Mouse (Mus musculus): ENCODE results near the gene Mtcp1. TPM values are rescaled to one million over a fixed set of nuclear protein-coding genes. Genes with fewer than 3 reads are reported as not detected.

The Mtcp1 gene
- polyA plus RNA-seq, 1 experiment from 2014 or later: 4.9 TPM

DNA sequence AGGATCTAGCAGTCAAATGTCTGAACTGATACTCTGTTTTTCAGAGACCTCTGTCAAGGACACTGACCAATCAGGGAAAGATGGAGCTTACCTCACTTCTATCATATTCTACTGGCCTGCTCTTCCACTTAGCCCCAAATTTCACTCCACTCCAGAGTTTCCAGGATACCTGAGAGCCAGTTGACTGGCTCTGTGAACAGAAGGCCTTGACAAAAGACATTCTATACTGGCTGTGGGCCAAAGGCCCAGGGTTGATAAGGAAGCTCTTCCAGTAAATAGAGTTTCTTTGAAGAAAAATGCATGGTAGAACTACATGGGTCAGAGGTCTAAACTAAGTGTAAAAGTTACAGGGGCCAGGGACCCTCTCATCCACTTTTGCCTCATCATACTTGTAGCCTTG lies 46.2 kb downstream of the Mtcp1 start:
- ATAC-seq (ENCODE audit: low read depth): no peak
- no peak overlapping the region for H3K9ac ChIP-seq
- H3K4me2 ChIP-seq: no peak overlapping the region
- H3K27ac ChIP-seq (replicated peaks): no peak overlapping the region
- H3K4me3 ChIP-seq: no peak overlapping the region
- H3K9me3 ChIP-seq: no peaks in the 10 kb centered on the region
- no peaks in the 10 kb centered on the region for H3K27me3 ChIP-seq
- no peaks in the 10 kb centered on the region for H3K4me1 ChIP-seq (replicated peaks)
- no peaks in the 10 kb centered on the region for H3K36me3 ChIP-seq

Other genes starting within 250 kb of the Mtcp1 start
- 31.1 TPM in 2 replicates for gene Fundc2, start 34.2 kb downstream of the Mtcp1 start, polyA plus RNA-seq (2015; fragmentation: Nextera tagmentation; extraction: Ambion mirVana)
- 1.0 TPM in 2 replicates for gene F8, start 34.0 kb downstream of the Mtcp1 start, polyA plus RNA-seq (2015; fragmentation: Nextera tagmentation; extraction: Ambion mirVana)
- 21.7 and 25.1 TPM in 2 replicates for gene Cmc4, start within 50 bp of the Mtcp1 start, polyA plus RNA-seq (2015; fragmentation: Nextera tagmentation; extraction: Ambion mirVana)
- gene Brcc3, start within 50 bp of the Mtcp1 start, polyA plus RNA-seq (2015; fragmentation: Nextera tagmentation; extraction: Ambion mirVana): 55.0 and 62.6 TPM in 2 replicates
- gene Vbp1, start 97.7 kb upstream of the Mtcp1 start, polyA plus RNA-seq (2015; fragmentation: Nextera tagmentation; extraction: Ambion mirVana): 361 and 368 TPM in 2 replicates
- gene Rab39b, start 161.6 kb upstream of the Mtcp1 start, polyA plus RNA-seq (2015; fragmentation: Nextera tagmentation; extraction: Ambion mirVana): 26.1 and 26.3 TPM in 2 replicates